8 mouse cellular contexts compared by ENCODE assay signal in the genomic region with DNA sequence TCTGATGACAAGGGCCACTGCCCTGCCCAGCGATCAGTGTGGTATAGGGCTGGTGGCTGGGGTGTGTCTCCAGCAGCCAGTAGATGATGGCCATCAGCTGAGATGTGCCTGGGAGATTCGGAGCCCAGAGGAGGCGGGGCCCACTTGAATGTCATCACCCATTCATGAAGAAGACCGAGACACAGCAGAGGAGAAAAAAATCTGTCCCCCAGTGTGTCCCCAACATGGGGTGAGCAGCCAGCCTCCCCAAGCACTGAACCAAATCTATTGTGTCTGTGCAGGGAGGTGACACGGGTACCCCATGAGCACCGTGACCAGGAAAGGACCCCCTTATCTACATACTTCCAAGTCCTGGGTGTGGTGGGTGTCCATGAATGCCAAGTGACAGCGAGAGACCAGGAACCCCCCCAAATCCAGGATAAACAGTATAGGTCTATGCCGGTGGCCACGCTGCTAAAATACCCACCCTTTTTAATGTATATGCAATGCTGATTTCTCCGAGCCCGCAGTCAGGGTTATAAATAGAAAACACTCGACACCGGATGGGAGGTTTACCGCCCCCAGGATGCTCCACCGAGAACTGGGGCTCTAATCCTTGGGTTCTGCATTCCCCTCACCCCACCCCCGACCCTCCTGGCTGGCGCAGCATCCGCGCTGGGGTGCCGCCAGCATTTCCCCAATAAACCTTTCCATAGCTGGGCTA. TPM values are rescaled to one million over a fixed set of nuclear protein-coding genes. Genes with fewer than 3 reads are reported as not detected.
A peak's percentile ranks its signal among the peaks of the same experiment; 100 is the strongest.
DNase-seq lines count a peak whose midpoint lies in the region; ATAC-seq and TF ChIP-seq lines count a peak whose summit lies in the region.

No protein-coding gene starts in this region.

- no peak overlapping the region for H3K9ac ChIP-seq in kidney, embryonic 14.5 days (ENCODE audit: low read depth, low read length)
- H3K9ac ChIP-seq in forebrain, embryonic 16.5 days (replicated peaks; ENCODE audit: low read depth, low read length) = peak overlapping the region; percentile 95
- H3K9ac ChIP-seq in liver, postnatal 0 days (replicated peaks) = no peak overlapping the region

- TF ChIP-seq CTCF in liver, postnatal 0 days (IDR thresholded peaks at IDR 0.05; ENCODE audit: low read depth) = no peak

- no peak for TF ChIP-seq EP300 in liver, postnatal 0 days (IDR thresholded peaks at IDR 0.05; ENCODE audit: low read depth)

- 14% methylated on average over 20 of the region's 20 CpGs for WGBS in kidney, embryonic 14.5 days
- WGBS in forebrain, embryonic 16.5 days = 10% methylated on average over 20 of the region's 20 CpGs
- 11% methylated on average over 20 of the region's 20 CpGs for WGBS in liver, postnatal 0 days (ENCODE audit: insufficient replicate concordance)

- H3K4me1 ChIP-seq in kidney, embryonic 14.5 days (ENCODE audit: control insufficient read depth, insufficient read depth, low read length) = peaks cover 8% of the 10 kb centered on the region
- H3K4me1 ChIP-seq in forebrain, embryonic 16.5 days (replicated peaks; ENCODE audit: control insufficient read depth, insufficient read depth, low read length) = peaks cover 39% of the 10 kb centered on the region
- peaks cover 13% of the 10 kb centered on the region for H3K4me1 ChIP-seq in liver, postnatal 0 days (ENCODE audit: insufficient read depth)

- H3K27me3 ChIP-seq in kidney, embryonic 14.5 days (ENCODE audit: control insufficient read depth, insufficient read depth, low read length) = peaks cover 30% of the 10 kb centered on the region
- no peaks in the 10 kb centered on the region for H3K27me3 ChIP-seq in forebrain, embryonic 16.5 days (replicated peaks; ENCODE audit: control insufficient read depth, insufficient read depth, low read length)
- peaks cover 6% of the 10 kb centered on the region for H3K27me3 ChIP-seq in myocyte (ENCODE audit: control insufficient read depth, insufficient read depth, insufficient read length)
- H3K27me3 ChIP-seq in liver, postnatal 0 days (ENCODE audit: insufficient read depth, low read length) = peaks cover 30% of the 10 kb centered on the region

- no peak overlapping the region for H3K27ac ChIP-seq in kidney, embryonic 14.5 days (ENCODE audit: low read depth, low read length)
- H3K27ac ChIP-seq in forebrain, embryonic 16.5 days (ENCODE audit: low read length) = peak overlapping the region; percentile 95
- no peak overlapping the region for H3K27ac ChIP-seq in liver, postnatal 0 days (ENCODE audit: low read depth)

- peak overlapping the region; percentile 12; the same call in 1 of the 2 replicates for H3K4me3 ChIP-seq in kidney, embryonic 14.5 days (ENCODE audit: low read length)
- H3K4me3 ChIP-seq in forebrain, embryonic 16.5 days (replicated peaks; ENCODE audit: low read length) = peak overlapping the region; percentile 81
- H3K4me3 ChIP-seq in myocyte = no peak overlapping the region
- no peak overlapping the region for H3K4me3 ChIP-seq in liver, postnatal 0 days (ENCODE audit: low read depth, low read length)

- no peaks in the 10 kb centered on the region for H3K36me3 ChIP-seq in kidney, embryonic 14.5 days (ENCODE audit: control insufficient read depth, insufficient read depth, low read length)
- no peaks in the 10 kb centered on the region for H3K36me3 ChIP-seq in forebrain, embryonic 16.5 days (ENCODE audit: control insufficient read depth, insufficient read depth)
- H3K36me3 ChIP-seq in myocyte (ENCODE audit: control insufficient read depth, insufficient read depth) = no peaks in the 10 kb centered on the region
- no peaks in the 10 kb centered on the region for H3K36me3 ChIP-seq in liver, postnatal 0 days (replicated peaks; ENCODE audit: insufficient read depth, low read length)

- TF ChIP-seq POLR2A in myocyte (IDR thresholded peaks at IDR 0.05; ENCODE audit: insufficient read length, low read depth) = no peak

- no peaks in the 10 kb centered on the region for H3K79me2 ChIP-seq in myocyte (ENCODE audit: control insufficient read depth, insufficient read depth)

- no peak for DNase-seq in kidney, adult 11 months
- DNase-seq in liver, postnatal 0 days = no peak
- no peak for DNase-seq in lung, postnatal 10 days
- no peak for DNase-seq in adrenal gland, postnatal 4 days (ENCODE audit: low spot score in 2 of 2)

- ATAC-seq in kidney, embryonic 14.5 days (ENCODE audit: low FRiP score, low TSS enrichment) = no peak
- ATAC-seq in activated CD4-positive, CD25-positive, alpha-beta regulatory T cell, adult 4 months = peak; percentile 17
- ATAC-seq in forebrain, embryonic 16.5 days = peak; percentile 19
- no peak for ATAC-seq in liver, postnatal 0 days

- no peaks in the 10 kb centered on the region for H3K9me3 ChIP-seq in kidney, embryonic 14.5 days (ENCODE audit: control insufficient read depth, low read length)
- H3K9me3 ChIP-seq in forebrain, embryonic 16.5 days (ENCODE audit: control insufficient read depth, low read length) = no peaks in the 10 kb centered on the region
- no peaks in the 10 kb centered on the region for H3K9me3 ChIP-seq in liver, postnatal 0 days (ENCODE audit: low read length)

- H3K4me2 ChIP-seq in kidney, embryonic 14.5 days (replicated peaks; ENCODE audit: low read depth, low read length) = no peak overlapping the region; the same call in 1 of the 2 replicates
- H3K4me2 ChIP-seq in forebrain, embryonic 16.5 days (ENCODE audit: low read length) = peak overlapping the region; percentile 73
- H3K4me2 ChIP-seq in myocyte (ENCODE audit: low read depth) = peak overlapping the region; percentile 24
- H3K4me2 ChIP-seq in liver, postnatal 0 days (ENCODE audit: low read depth, low read length) = no peak overlapping the region

- no peak overlapping the region for H3ac ChIP-seq in myocyte (ENCODE audit: control insufficient read depth, insufficient read length)

TF ChIP-seq in myocyte, 11 proteins besides CTCF, POLR2A, EP300 and RAD21 (continues in another document):
- TF ChIP-seq MAX (IDR thresholded peaks at IDR 0.05; ENCODE audit: low read depth) (no peak), POLR2AphosphoS2 (IDR thresholded peaks at IDR 0.05; ENCODE audit: insufficient read length, low read depth) (no peak), MYOG (IDR thresholded peaks at IDR 0.05; ENCODE audit: control insufficient read depth in 1 of 3, insufficient read depth in 1 of 3, insufficient read length in 2 of 3, low read depth in 2 of 3) (no peak), E2F4 (IDR thresholded peaks at IDR 0.05; ENCODE audit: insufficient read depth) (no peak), SRF (IDR thresholded peaks at IDR 0.05; ENCODE audit: control insufficient read depth, insufficient read length, low read depth) (no peak), USF1 (IDR thresholded peaks at IDR 0.05; ENCODE audit: low read depth) (no peak), TCF3 (IDR thresholded peaks at IDR 0.05; ENCODE audit: insufficient read length, low read depth) (no peak), CEBPB (IDR thresholded peaks at IDR 0.05; ENCODE audit: insufficient read depth, poor library complexity, severe bottlenecking) (no peak), MYOD1 (IDR thresholded peaks at IDR 0.05; ENCODE audit: control insufficient read depth in 1 of 3, insufficient read length in 2 of 3, low read depth in 2 of 3) (no peak), TCF12 (IDR thresholded peaks at IDR 0.05; ENCODE audit: insufficient read depth, poor library complexity, severe bottlenecking) (no peak)

RNA-seq across cellular contexts. Expression of a gene that starts 0.7 kb away (rescaled TPM):
- 0.19 and 0.23 TPM in 2 replicates for polyA plus RNA-seq in kidney, embryonic 14.5 days (2014; fragmentation: Nextera tagmentation; extraction: Ambion mirVana)
- polyA plus RNA-seq in activated CD4-positive, CD25-positive, alpha-beta regulatory T cell, adult 4 months (2017; shearing (Covaris generic)) = 1 to 10 TPM; 4.0 to 5.0 TPM
- polyA plus RNA-seq in forebrain, embryonic 16.5 days (2015; fragmentation: Nextera tagmentation; extraction: Ambion mirVana) = 81.4 and 94.9 TPM in 2 replicates
- polyA plus RNA-seq in myocyte (2012; fragmentation: generic; extraction: Trizol) = 0.11 TPM
- polyA plus RNA-seq in liver, postnatal 0 days (2015; fragmentation: Nextera tagmentation; extraction: Ambion mirVana) = not detected in 2 replicates
- total RNA-seq in adrenal gland, postnatal 4 days (2021) = 1 to 10 TPM; 5.3 to 5.4 TPM

RNA-seq across cellular contexts. Expression of a gene that starts 3.1 kb away (rescaled TPM):
- 4.5 and 4.7 TPM in 2 replicates for polyA plus RNA-seq in kidney, embryonic 14.5 days (2014; fragmentation: Nextera tagmentation; extraction: Ambion mirVana)
- polyA plus RNA-seq in activated CD4-positive, CD25-positive, alpha-beta regulatory T cell, adult 4 months (2017; shearing (Covaris generic)) = 1 to 10 TPM in 1 of 2 experiments, under 1 TPM in 1; 0.79 to 1.5 TPM
- polyA plus RNA-seq in forebrain, embryonic 16.5 days (2015; fragmentation: Nextera tagmentation; extraction: Ambion mirVana) = 18.4 and 24.0 TPM in 2 replicates
- polyA plus RNA-seq in myocyte (2012; fragmentation: generic; extraction: Trizol) = 2.3 TPM
- polyA plus RNA-seq in liver, postnatal 0 days (2015; fragmentation: Nextera tagmentation; extraction: Ambion mirVana) = 0.09 and 0.61 TPM in 2 replicates
- 10 to 100 TPM; 20.9 to 21.7 TPM for total RNA-seq in adrenal gland, postnatal 4 days (2021)

RNA-seq across cellular contexts. Expression of a gene that starts 22.8 kb away (rescaled TPM):
- polyA plus RNA-seq in kidney, embryonic 14.5 days (2014; fragmentation: Nextera tagmentation; extraction: Ambion mirVana) = 5.4 and 7.0 TPM in 2 replicates
- 10 to 100 TPM; 54.3 to 64.7 TPM for polyA plus RNA-seq in activated CD4-positive, CD25-positive, alpha-beta regulatory T cell, adult 4 months (2017; shearing (Covaris generic))
- 28.8 and 44.2 TPM in 2 replicates for polyA plus RNA-seq in forebrain, embryonic 16.5 days (2015; fragmentation: Nextera tagmentation; extraction: Ambion mirVana)
- polyA plus RNA-seq in myocyte (2012; fragmentation: generic; extraction: Trizol) = 0.67 TPM
- polyA plus RNA-seq in liver, postnatal 0 days (2015; fragmentation: Nextera tagmentation; extraction: Ambion mirVana) = 1.7 TPM in 2 replicates
- 1 to 10 TPM; 2.9 to 3.0 TPM for total RNA-seq in adrenal gland, postnatal 4 days (2021)

RNA-seq across cellular contexts. Expression of a gene that starts 28.0 kb away (rescaled TPM):
- polyA plus RNA-seq in kidney, embryonic 14.5 days (2014; fragmentation: Nextera tagmentation; extraction: Ambion mirVana) = not detected in 2 replicates
- under 1 TPM in 1 of 2 experiments, not detected in 1; 0.17 TPM for polyA plus RNA-seq in activated CD4-positive, CD25-positive, alpha-beta regulatory T cell, adult 4 months (2017; shearing (Covaris generic))
- polyA plus RNA-seq in forebrain, embryonic 16.5 days (2015; fragmentation: Nextera tagmentation; extraction: Ambion mirVana) = 0.11 TPM in 1 of 2 replicates, not detected in the other
- polyA plus RNA-seq in myocyte (2012; fragmentation: generic; extraction: Trizol) = 52.3 TPM
- not detected in 2 replicates for polyA plus RNA-seq in liver, postnatal 0 days (2015; fragmentation: Nextera tagmentation; extraction: Ambion mirVana)
- total RNA-seq in adrenal gland, postnatal 4 days (2021) = under 1 TPM in 1 of 2 experiments, not detected in 1; 0.20 TPM

RNA-seq across cellular contexts. Expression of a gene that starts 36.8 kb away (rescaled TPM):
- polyA plus RNA-seq in kidney, embryonic 14.5 days (2014; fragmentation: Nextera tagmentation; extraction: Ambion mirVana) = 240 and 276 TPM in 2 replicates
- polyA plus RNA-seq in activated CD4-positive, CD25-positive, alpha-beta regulatory T cell, adult 4 months (2017; shearing (Covaris generic)) = 100 to 1,000 TPM; 148 to 166 TPM
- polyA plus RNA-seq in forebrain, embryonic 16.5 days (2015; fragmentation: Nextera tagmentation; extraction: Ambion mirVana) = 84.0 and 90.1 TPM in 2 replicates
- polyA plus RNA-seq in myocyte (2012; fragmentation: generic; extraction: Trizol) = 167 TPM
- 110 and 112 TPM in 2 replicates for polyA plus RNA-seq in liver, postnatal 0 days (2015; fragmentation: Nextera tagmentation; extraction: Ambion mirVana)
- 100 to 1,000 TPM; 107 to 108 TPM for total RNA-seq in adrenal gland, postnatal 4 days (2021)

Comparison
In these comparisons a context has a peak if more than half of its experiments do, and no peak if none do; other contexts are left out.
1. ATAC-seq: peak in activated CD4-positive, CD25-positive, alpha-beta regulatory T cell, adult 4 months (single experiment) and forebrain, embryonic 16.5 days (single experiment); none in kidney, embryonic 14.5 days (single experiment) and liver, postnatal 0 days (single experiment).
2. H3K4me2 ChIP-seq: peak in forebrain, embryonic 16.5 days (single experiment) and myocyte (single experiment); none in kidney, embryonic 14.5 days (single experiment) and liver, postnatal 0 days (single experiment).
3. H3K4me3 ChIP-seq: peak in kidney, embryonic 14.5 days (single experiment) and forebrain, embryonic 16.5 days (single experiment); none in myocyte (single experiment) and liver, postnatal 0 days (single experiment).
4. RNA of a gene that starts 0.7 kb away (polyA plus RNA-seq): 81.4 to 94.9 TPM in forebrain, embryonic 16.5 days; 4.0 to 5.0 TPM in activated CD4-positive, CD25-positive, alpha-beta regulatory T cell, adult 4 months, 0.19 to 0.23 TPM in kidney, embryonic 14.5 days, 0.11 TPM in myocyte (single experiment) and not detected in liver, postnatal 0 days; every median in the first group is over 10 times any median in the second.